ENCODE assay signal across 8 mouse cellular contexts in the genomic region with DNA sequence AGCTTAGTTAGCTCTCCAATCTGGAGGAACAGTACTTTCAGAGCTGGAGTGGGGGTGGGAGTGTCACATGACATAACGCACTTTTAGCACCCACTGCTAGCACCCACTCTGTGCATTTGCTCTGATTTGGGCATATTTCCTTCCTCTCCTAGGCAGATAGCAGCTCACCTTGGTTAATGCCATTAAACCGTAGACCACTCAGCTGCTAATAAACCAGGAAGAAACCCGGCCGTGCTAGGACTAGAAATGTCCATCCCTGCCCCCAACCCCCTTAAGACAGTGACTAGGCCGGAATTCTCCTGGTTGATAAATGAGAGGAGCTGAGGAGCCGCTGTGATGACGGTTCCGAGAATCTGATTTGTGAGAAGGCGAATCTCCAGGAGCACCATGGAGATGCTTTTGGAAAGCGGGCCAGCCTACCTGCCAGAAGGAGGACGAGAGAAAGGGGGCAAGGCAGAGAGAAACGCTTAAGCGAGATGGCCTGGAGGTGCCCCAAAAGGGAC. TPM values are rescaled to one million over a fixed set of nuclear protein-coding genes. Genes with fewer than 3 reads are reported as not detected.
A peak's percentile ranks its signal among the peaks of the same experiment; 100 is the strongest.
DNase-seq lines count a peak whose midpoint lies in the region; ATAC-seq and TF ChIP-seq lines count a peak whose summit lies in the region.

A gene (plus strand): TSS at position 70 of the 503 bp plus-strand sequence.

- no peak for TF ChIP-seq CTCF in thymus, adult 2 months (IDR thresholded peaks at IDR 0.05; ENCODE audit: borderline replicate concordance, control insufficient read depth, extremely low read depth, insufficient read depth, low read length, poor library complexity)

- H3K4me2 ChIP-seq in neural tube, embryonic 11.5 days (ENCODE audit: low read depth): peak within 1 kb of the TSS; percentile 97

- peak; percentile 61 for DNase-seq in neural tube, embryonic 11.5 days (ENCODE audit: low spot score)
- DNase-seq in neural tube, embryonic 10.5 days (ENCODE audit: extremely low spot score, low spot score): no peak
- no peak for DNase-seq in forebrain, embryonic 10.5 days (ENCODE audit: extremely low spot score, low spot score)
- peak; percentile 60 for DNase-seq in layer of hippocampus, adult 9-10 months (ENCODE audit: low spot score)
- DNase-seq in midbrain, embryonic 10.5 days (ENCODE audit: low spot score): no peak
- no peak for DNase-seq in adrenal gland, postnatal 25 days
- DNase-seq in thymus, adult 2 months: no peak

- H3K36me3 ChIP-seq in neural tube, embryonic 11.5 days (ENCODE audit: control insufficient read depth, insufficient read depth, low read length): no peaks in the 10 kb centered on the region
- no peaks in the 10 kb centered on the region for H3K36me3 ChIP-seq in forebrain, embryonic 10.5 days (replicated peaks)
- H3K36me3 ChIP-seq in midbrain, embryonic 10.5 days: no peaks in the 10 kb centered on the region
- no peaks in the 10 kb centered on the region for H3K36me3 ChIP-seq in thymus, adult 2 months (ENCODE audit: control insufficient read depth, insufficient read depth, low read length)

- peak within 1 kb of the TSS; percentile 92 for H3K27ac ChIP-seq in neural tube, embryonic 11.5 days (ENCODE audit: low read depth, low read length)
- H3K27ac ChIP-seq in forebrain, embryonic 10.5 days: peak within 1 kb of the TSS; percentile 93
- peak within 1 kb of the TSS; percentile 95 for H3K27ac ChIP-seq in midbrain, embryonic 10.5 days (replicated peaks)
- no peak within 1 kb of the TSS for H3K27ac ChIP-seq in thymus, adult 2 months (ENCODE audit: control insufficient read depth, insufficient read depth, low read length)

- H3K4me3 ChIP-seq in neural tube, embryonic 11.5 days (ENCODE audit: low read depth, low read length): peak within 1 kb of the TSS; percentile 72
- H3K4me3 ChIP-seq in forebrain, embryonic 10.5 days: peak within 1 kb of the TSS; percentile 82
- peak within 1 kb of the TSS; percentile 83 for H3K4me3 ChIP-seq in midbrain, embryonic 10.5 days
- H3K4me3 ChIP-seq in thymus, adult 2 months (ENCODE audit: control insufficient read depth, insufficient read depth, low read length): no peak within 1 kb of the TSS; the same call in 1 of the 2 replicates

- 6% methylated on average over 13 of the region's 13 CpGs for WGBS in neural tube, embryonic 11.5 days
- WGBS in forebrain, embryonic 10.5 days: 10% methylated on average over 13 of the region's 13 CpGs
- 10% methylated on average over 13 of the region's 13 CpGs for WGBS in midbrain, embryonic 10.5 days
- 59% methylated on average over 13 of the region's 13 CpGs for WGBS in thymus, adult 2 months

- peaks cover 7% of the 10 kb centered on the region; the same call in 1 of the 2 replicates for H3K27me3 ChIP-seq in neural tube, embryonic 11.5 days (ENCODE audit: control insufficient read depth, insufficient read depth, low read length)
- H3K27me3 ChIP-seq in forebrain, embryonic 10.5 days (ENCODE audit: poor library complexity, severe bottlenecking): peaks cover 66% of the 10 kb centered on the region
- H3K27me3 ChIP-seq in midbrain, embryonic 10.5 days (ENCODE audit: low read depth, poor library complexity, severe bottlenecking): peaks cover 67% of the 10 kb centered on the region
- H3K27me3 ChIP-seq in thymus, adult 2 months (ENCODE audit: control insufficient read depth, insufficient read depth, low read length): no peaks in the 10 kb centered on the region; the same call in 1 of the 2 replicates

- peaks cover 10% of the 10 kb centered on the region; the same call in 1 of the 2 replicates for H3K4me1 ChIP-seq in neural tube, embryonic 11.5 days (ENCODE audit: control insufficient read depth, insufficient read depth, low read length)
- peaks cover 32% of the 10 kb centered on the region for H3K4me1 ChIP-seq in forebrain, embryonic 10.5 days
- H3K4me1 ChIP-seq in midbrain, embryonic 10.5 days: peaks cover 43% of the 10 kb centered on the region
- no peaks in the 10 kb centered on the region for H3K4me1 ChIP-seq in thymus, adult 2 months (replicated peaks; ENCODE audit: control insufficient read depth, insufficient read depth, low read length)

- TF ChIP-seq POLR2A in thymus, adult 2 months (IDR thresholded peaks at IDR 0.05; ENCODE audit: control insufficient read depth, extremely low read depth, insufficient read depth, low read length, poor library complexity): no peak

- peak; percentile 32; the same call in 1 of the 2 replicates for ATAC-seq in neural tube, embryonic 11.5 days (ENCODE audit: insufficient read depth, low FRiP score, low TSS enrichment)
- no peak for ATAC-seq in CD4-positive, CD25-positive, alpha-beta regulatory T cell, adult 4 months

- peak within 1 kb of the TSS; percentile 96 for H3K9ac ChIP-seq in neural tube, embryonic 11.5 days (ENCODE audit: low read length)

- H3K9me3 ChIP-seq in neural tube, embryonic 11.5 days (ENCODE audit: control insufficient read depth, low read length): no peaks in the 10 kb centered on the region
- H3K9me3 ChIP-seq in forebrain, embryonic 10.5 days: no peaks in the 10 kb centered on the region
- no peaks in the 10 kb centered on the region for H3K9me3 ChIP-seq in midbrain, embryonic 10.5 days (replicated peaks)

RNA-seq across cellular contexts. Expression of the gene that starts here (rescaled TPM):
- polyA plus RNA-seq in neural tube, embryonic 11.5 days (2014; fragmentation: Nextera tagmentation; extraction: Ambion mirVana): 23.4 and 26.1 TPM in 2 replicates
- 6.6 and 8.3 TPM in 2 replicates for polyA plus RNA-seq in forebrain, embryonic 10.5 days (2016; fragmentation: Nextera tagmentation; extraction: Ambion mirVana)
- polyA plus RNA-seq in midbrain, embryonic 10.5 days (2016; fragmentation: Nextera tagmentation; extraction: Ambion mirVana): 8.3 and 14.9 TPM in 2 replicates
- 0.73 and 1.00 TPM in 2 replicates for total RNA-seq in adrenal gland, postnatal 25 days (2021)
- polyA plus RNA-seq in thymus, adult 2 months (2012; rRNA removed): 0.23 and 0.26 TPM in 2 replicates
- under 1 TPM; 0.13 to 0.18 TPM for polyA plus RNA-seq in CD4-positive, CD25-positive, alpha-beta regulatory T cell, adult 4 months (2017; shearing (Covaris generic))

Comparison
In these comparisons a context has a peak if more than half of its experiments do, and no peak if none do; other contexts are left out.
1. DNase-seq: peak in neural tube, embryonic 11.5 days (single experiment) and layer of hippocampus, adult 9-10 months (single experiment); none in neural tube, embryonic 10.5 days (single experiment), forebrain, embryonic 10.5 days (single experiment), midbrain, embryonic 10.5 days (single experiment), adrenal gland, postnatal 25 days (single experiment) and thymus, adult 2 months (single experiment).